Mouse (Mus musculus) hindbrain, embryonic 15.5 days (tissue): Measurements from ENCODE around the gene Mettl2. TPM values are rescaled to one million over a fixed set of nuclear protein-coding genes. Genes with fewer than 3 reads are reported as not detected.

Experiments
- ATAC-seq: fragments of 200-750 bp; cut with Nextera tagmentation; 2 replicates; pipeline ENCODE4 v1.8.0; 2017; ENCODE audit warnings: low read depth, moderate number of reproducible peaks, moderate TSS enrichment; ENCODE audit not compliant: low FRiP score
- H3K27ac ChIP-seq: fragments of 300-500 bp; sonication (generic); replicated peaks from 2 replicates; pipeline ENCODE4 v1.5.1; 2015; ENCODE audit warnings: mild to moderate bottlenecking, inconsistent platforms
- H3K27me3 ChIP-seq: fragments of 300-500 bp; sonication (generic); 2 replicates; pipeline ENCODE4 v1.6.1; 2015; ENCODE audit warnings: control low read depth, inconsistent platforms
- H3K36me3 ChIP-seq: fragments of 300-500 bp; sonication (generic); 2 replicates; pipeline ENCODE4 v1.6.1; 2015; ENCODE audit warnings: control low read depth, inconsistent platforms
- H3K4me1 ChIP-seq: fragments of 300-500 bp; sonication (generic); replicated peaks from 2 replicates; pipeline ENCODE4 v1.6.1; 2015; ENCODE audit warnings: control low read depth, inconsistent platforms
- H3K4me2 ChIP-seq: fragments of 300-500 bp; sonication (generic); 2 replicates; pipeline ENCODE4 v1.6.1; 2015; ENCODE audit warnings: moderate library complexity, mild to moderate bottlenecking, inconsistent platforms
- H3K4me3 ChIP-seq: fragments of 300-500 bp; sonication (generic); 2 replicates; pipeline ENCODE4 v1.5.1; 2015; ENCODE audit warnings: mild to moderate bottlenecking, inconsistent platforms
- H3K9ac ChIP-seq: fragments of 300-500 bp; sonication (generic); 2 replicates; pipeline ENCODE4 v1.6.1; 2015; ENCODE audit warnings: inconsistent platforms
- H3K9me3 ChIP-seq: fragments of 300-500 bp; sonication (generic); 2 replicates; pipeline ENCODE4 v1.6.1; 2016; ENCODE audit warnings: control low read depth, inconsistent platforms
- WGBS: fragments of 180-500 bp; shearing (Covaris S2); methylation state at CpG from one replicate; pipeline ENCODE4 v1.1.7; 2015; 5-methylcytosine and 5-hydroxymethylcytosine counted together
- polyA plus RNA-seq: library from polyadenylated mRNA; unstranded; fragments of >200 nt; fragmentation: Nextera tagmentation; extraction: Ambion mirVana; gene quantifications from 2 replicates; pipeline ENCODE4 v1.2.1, GENCODE M21; 2015

Gene Mettl2
- polyA plus RNA-seq, 1 experiment from 2014 or later: 29.3 TPM

DNA sequence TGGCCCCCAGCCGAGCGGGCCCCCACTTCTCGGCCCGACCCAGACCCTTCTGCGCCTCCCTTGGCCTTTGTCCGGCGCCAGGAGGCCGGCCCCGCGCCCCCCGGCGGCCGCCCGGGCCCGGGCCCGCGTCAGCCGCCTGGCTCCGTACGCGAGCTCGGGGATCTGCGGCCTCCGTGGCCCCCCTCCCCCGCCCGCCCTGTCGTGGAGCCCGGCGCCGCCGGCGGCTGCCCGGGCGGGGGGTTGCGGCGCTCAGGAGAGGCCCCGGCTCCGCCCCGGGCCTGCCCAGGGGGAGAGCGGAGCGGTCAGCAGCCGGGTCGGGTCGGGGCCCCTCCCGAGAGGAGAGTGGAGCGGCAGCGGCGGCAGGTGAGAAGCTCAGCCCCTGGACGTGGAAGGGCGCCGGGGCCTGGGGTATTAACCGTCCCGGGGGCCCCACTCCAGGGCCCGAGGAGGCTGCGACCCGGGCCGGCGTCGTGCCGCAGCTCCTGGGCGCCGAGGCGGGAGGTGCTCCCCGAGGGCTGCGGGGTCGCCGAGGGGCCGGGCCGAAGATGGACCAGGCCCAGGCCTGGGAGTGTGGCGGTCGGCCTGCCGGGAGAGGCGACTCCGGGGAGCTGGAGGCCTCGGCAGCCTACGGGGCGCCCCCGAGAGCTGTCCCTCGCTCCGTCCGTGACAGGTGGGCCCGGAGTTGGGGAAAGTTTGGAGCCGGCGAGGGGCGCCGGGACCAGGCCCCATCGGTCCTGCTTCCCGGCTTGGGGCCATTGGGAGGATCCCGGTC is 55.6 kb downstream of the Mettl2 start:
- Histone ChIP-seq H3K27me3 (no peaks in the 10 kb centered on the region), H3K4me2 (peak overlapping the region; percentile 95), H3K4me3 (peak overlapping the region; percentile 92), H3K9ac (peak overlapping the region; percentile 98), H3K36me3 (peaks cover 17% of the 10 kb centered on the region), H3K27ac (peak overlapping the region; percentile 96), H3K9me3 (no peaks in the 10 kb centered on the region), H3K4me1 (peaks cover 33% of the 10 kb centered on the region)
- ATAC-seq: peak; percentile 48
- 2% methylated on average over 59 of the region's 89 CpGs for WGBS

DNA sequence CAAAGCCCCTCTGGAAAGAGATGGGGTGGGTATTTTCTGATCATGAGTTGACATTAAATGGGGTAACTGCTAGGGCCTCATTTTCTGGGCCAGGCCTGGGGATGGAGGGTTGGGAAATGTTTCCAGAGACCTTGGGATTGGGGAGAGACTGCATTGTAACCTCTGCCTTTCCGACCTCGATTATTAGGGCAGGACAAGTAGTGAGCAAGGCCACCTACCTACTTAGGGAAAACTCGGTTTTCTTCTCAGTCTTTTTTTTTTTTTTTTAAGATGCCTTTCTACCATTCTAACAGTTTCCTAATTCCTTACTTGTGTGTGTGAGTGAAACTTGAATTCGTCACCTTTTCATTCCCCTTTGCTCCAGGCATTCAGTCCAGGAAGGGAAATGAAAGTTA is 56.2 kb downstream of the Mettl2 start:
- peak overlapping the region; percentile 96 for H3K27ac ChIP-seq
- peaks cover 17% of the 10 kb centered on the region for H3K36me3 ChIP-seq
- 9% methylated on average over 4 of the region's 4 CpGs for WGBS
- ATAC-seq: no peak
- H3K27me3 ChIP-seq: no peaks in the 10 kb centered on the region
- H3K4me2 ChIP-seq: peak overlapping the region; percentile 95
- H3K4me3 ChIP-seq: peak overlapping the region; percentile 92
- H3K9me3 ChIP-seq: no peaks in the 10 kb centered on the region
- H3K4me1 ChIP-seq: peaks cover 33% of the 10 kb centered on the region
- peak overlapping the region; percentile 98 for H3K9ac ChIP-seq

DNA sequence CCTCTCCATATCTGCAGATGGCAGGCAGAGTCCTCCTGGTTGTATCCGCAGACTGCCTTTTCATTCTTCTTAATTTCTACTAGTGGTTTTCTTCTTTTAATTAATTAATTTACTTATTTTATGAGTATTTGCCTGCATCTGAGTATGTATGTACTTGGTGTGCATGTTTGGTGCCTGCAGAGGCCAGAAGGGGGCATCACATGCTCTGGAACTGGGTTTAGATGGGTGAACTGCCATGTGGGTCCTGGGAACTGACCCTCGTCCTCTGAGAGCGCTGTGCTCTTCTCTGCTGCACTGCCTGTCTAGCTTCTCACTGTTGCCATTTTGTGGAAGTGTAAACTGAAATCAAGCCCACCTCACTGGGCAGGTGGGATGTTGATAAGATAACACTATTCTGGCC is 58.5 kb downstream of the Mettl2 start:
- H3K4me1 ChIP-seq: peaks cover 24% of the 10 kb centered on the region
- H3K27ac ChIP-seq: no peak overlapping the region
- H3K4me2 ChIP-seq: no peak overlapping the region
- H3K36me3 ChIP-seq: peaks cover 17% of the 10 kb centered on the region
- 91% methylated on average over 3 of the region's 3 CpGs for WGBS
- H3K9me3 ChIP-seq: no peaks in the 10 kb centered on the region
- H3K27me3 ChIP-seq: no peaks in the 10 kb centered on the region
- ATAC-seq: no peak
- H3K9ac ChIP-seq: no peak overlapping the region
- no peak overlapping the region for H3K4me3 ChIP-seq

Other genes starting within 250 kb of the Mettl2 start
- 0.18 and 0.21 TPM in 2 replicates for gene Efcab3, start 62.8 kb upstream of the Mettl2 start, polyA plus RNA-seq
- not detected in 2 replicates for gene Gm10842, start 20.5 kb downstream of the Mettl2 start, polyA plus RNA-seq
- gene Tlk2, start 52.4 kb downstream of the Mettl2 start, polyA plus RNA-seq: 18.9 and 19.5 TPM in 2 replicates
- gene Mrc2, start 166.2 kb downstream of the Mettl2 start, polyA plus RNA-seq: 5.8 and 6.3 TPM in 2 replicates